Comparison of ENCODE assay signal across 19 mouse cellular contexts in the genomic region with DNA sequence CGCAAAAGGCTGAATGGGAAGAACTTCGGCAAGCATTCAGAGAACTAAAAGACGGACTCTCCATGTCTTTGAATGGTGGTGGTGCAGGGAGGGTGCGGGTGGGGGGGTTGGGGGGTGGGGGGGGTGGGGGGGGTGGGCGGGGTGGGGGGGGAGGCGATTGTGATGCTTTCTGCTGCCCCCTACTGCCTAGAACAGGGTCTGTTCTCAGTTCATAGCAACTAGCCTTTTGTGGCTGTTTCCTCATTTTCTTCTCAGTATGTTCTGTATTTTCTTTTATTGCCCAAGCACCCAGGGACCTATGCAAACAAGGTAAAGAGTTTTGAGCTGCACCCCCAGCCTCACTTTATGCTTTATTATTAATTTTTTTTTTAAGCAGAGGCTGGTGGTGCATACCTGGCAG. TPM values are rescaled to one million over a fixed set of nuclear protein-coding genes. Genes with fewer than 3 reads are reported as not detected.
"Had no signal": no experiment of that assay in that cellular context is flagged by ENCODE, and none has a peak within 500 bp of the region (broad histone marks: within the 10 kb centered on the region; RNA-seq: fewer than 3 reads in every experiment).

No protein-coding gene starts in this region.

- ATAC-seq: intestine, embryonic 15.5 days; lung, postnatal 0 days; midbrain, embryonic 15.5 days had no signal

- H3K4me1 ChIP-seq: intestine, embryonic 15.5 days; limb, embryonic 10.5 days; stomach, embryonic 15.5 days had no signal

- DNase-seq: kidney, adult 2 months; kidney, postnatal 14 days; layer of hippocampus, adult 9-11 months; lung, adult 2 months; lung, postnatal 36 days; right cerebral cortex, postnatal 4 days; spleen, adult 18-20 months had no signal

- H3K27me3 ChIP-seq: intestine, embryonic 15.5 days; kidney, embryonic 15.5 days; liver, embryonic 15.5 days; midbrain, embryonic 15.5 days; neural tube, embryonic 12.5 days; stomach, embryonic 15.5 days had no signal

- H3K4me3 ChIP-seq: intestine, embryonic 15.5 days; kidney, embryonic 15.5 days; limb, embryonic 10.5 days; liver, embryonic 15.5 days; midbrain, embryonic 10.5 days; midbrain, embryonic 15.5 days; neural tube, embryonic 12.5 days; stomach, embryonic 15.5 days had no signal

- H3K36me3 ChIP-seq: intestine, embryonic 15.5 days; kidney, embryonic 15.5 days; limb, embryonic 10.5 days; liver, embryonic 15.5 days; midbrain, embryonic 10.5 days; midbrain, embryonic 15.5 days; neural tube, embryonic 12.5 days; stomach, embryonic 15.5 days had no signal

- H3K27ac ChIP-seq: intestine, embryonic 15.5 days; kidney, embryonic 15.5 days; limb, embryonic 10.5 days; liver, embryonic 15.5 days; midbrain, embryonic 10.5 days; midbrain, embryonic 15.5 days; neural tube, embryonic 12.5 days; stomach, embryonic 15.5 days had no signal

- H3K9ac ChIP-seq: intestine, embryonic 15.5 days; kidney, embryonic 15.5 days; liver, embryonic 15.5 days; midbrain, embryonic 15.5 days; neural tube, embryonic 12.5 days; stomach, embryonic 15.5 days had no signal

- H3K4me2 ChIP-seq: intestine, embryonic 15.5 days; kidney, embryonic 15.5 days; liver, embryonic 11.5 days; liver, embryonic 15.5 days; midbrain, embryonic 15.5 days; neural tube, embryonic 12.5 days; stomach, embryonic 15.5 days had no signal

- H3K9me3 ChIP-seq: intestine, embryonic 15.5 days; kidney, embryonic 15.5 days; limb, embryonic 10.5 days; liver, embryonic 15.5 days; midbrain, embryonic 15.5 days; neural tube, embryonic 12.5 days; stomach, embryonic 15.5 days had no signal

RNA-seq across cellular contexts. Expression of a gene that starts 15.1 kb away (rescaled TPM):
- total RNA-seq: monocyte, adult 5-6 weeks; neutrophil, adult 5-6 weeks had no signal
- polyA plus RNA-seq: kidney, adult 2 months had no signal
